Mouse (Mus musculus): ENCODE data around the gene 2200002D01Rik.

2200002D01Rik gene

GRCm38 (mm10) chr7:29279924-29280323 lies 31.7 kb upstream of the 2200002D01Rik start:
- no peak for DNase-seq (ENCODE audit: low read depth, low spot score)

GRCm38 (mm10) chr7:29279261-29279660 lies 31.0 kb upstream of the 2200002D01Rik start:
- DNase-seq (ENCODE audit: low read depth, low spot score) = no peak

GRCm38 (mm10) chr7:29277510-29277909 lies 29.2 kb upstream of the 2200002D01Rik start:
- no peak for DNase-seq (ENCODE audit: low read depth, low spot score)

- DNase-seq (ENCODE audit: low read depth, low spot score) = no peak
Measured at GRCm38 (mm10) chr7:29276715-29277114, 28.4 kb upstream of the 2200002D01Rik start.

- DNase-seq (ENCODE audit: low read depth, low spot score) = no peak
Measured at GRCm38 (mm10) chr7:29271687-29272465, 23.6 kb upstream of the 2200002D01Rik start.

- no peak for DNase-seq (ENCODE audit: low read depth, low spot score)
Measured at GRCm38 (mm10) chr7:29270445-29270844, 22.2 kb upstream of the 2200002D01Rik start.

- no peak for DNase-seq (ENCODE audit: low read depth, low spot score)
Measured at GRCm38 (mm10) chr7:29266931-29267330, 18.7 kb upstream of the 2200002D01Rik start.

GRCm38 (mm10) chr7:29265636-29266035 lies 17.4 kb upstream of the 2200002D01Rik start:
- no peak for DNase-seq (ENCODE audit: low read depth, low spot score)

GRCm38 (mm10) chr7:29263831-29264230 lies 15.6 kb upstream of the 2200002D01Rik start:
- DNase-seq (ENCODE audit: low read depth, low spot score) = no peak

GRCm38 (mm10) chr7:29262151-29262550 lies 13.9 kb upstream of the 2200002D01Rik start:
- DNase-seq (ENCODE audit: low read depth, low spot score) = no peak

- DNase-seq (ENCODE audit: low read depth, low spot score) = no peak
Measured at GRCm38 (mm10) chr7:29259781-29260730, 11.8 kb upstream of the 2200002D01Rik start.

- DNase-seq (ENCODE audit: low read depth, low spot score) = no peak
Measured at GRCm38 (mm10) chr7:29257368-29257767, 9.1 kb upstream of the 2200002D01Rik start.

- no peak for DNase-seq (ENCODE audit: low read depth, low spot score)
Measured at GRCm38 (mm10) chr7:29255875-29256274, 7.6 kb upstream of the 2200002D01Rik start.

- no peak for DNase-seq (ENCODE audit: low read depth, low spot score)
Measured at GRCm38 (mm10) chr7:29253842-29254241, 5.6 kb upstream of the 2200002D01Rik start.

- DNase-seq (ENCODE audit: low read depth, low spot score) = no peak
Measured at GRCm38 (mm10) chr7:29251166-29251565, 2.9 kb upstream of the 2200002D01Rik start.

- no peak for DNase-seq (ENCODE audit: low read depth, low spot score)
Measured at GRCm38 (mm10) chr7:29247706-29248105, 560 bp downstream of the 2200002D01Rik start.

- DNase-seq (ENCODE audit: low read depth, low spot score) = peak; percentile 74
Measured at GRCm38 (mm10) chr7:29247314-29247700, 959 bp downstream of the 2200002D01Rik start.

GRCm38 (mm10) chr7:29246619-29247313 lies 1.5 kb downstream of the 2200002D01Rik start:
- DNase-seq (ENCODE audit: low read depth, low spot score) = no peak

GRCm38 (mm10) chr7:29246015-29246414 lies 2.3 kb downstream of the 2200002D01Rik start:
- DNase-seq (ENCODE audit: low read depth, low spot score) = no peak

- no peak for DNase-seq (ENCODE audit: low read depth, low spot score)
Measured at GRCm38 (mm10) chr7:29244732-29245416, 3.4 kb downstream of the 2200002D01Rik start.

All from mesoderm, embryonic 11.5 days (tissue).